Mouse (Mus musculus): Measurements from ENCODE around the gene Smim13.

DNA sequence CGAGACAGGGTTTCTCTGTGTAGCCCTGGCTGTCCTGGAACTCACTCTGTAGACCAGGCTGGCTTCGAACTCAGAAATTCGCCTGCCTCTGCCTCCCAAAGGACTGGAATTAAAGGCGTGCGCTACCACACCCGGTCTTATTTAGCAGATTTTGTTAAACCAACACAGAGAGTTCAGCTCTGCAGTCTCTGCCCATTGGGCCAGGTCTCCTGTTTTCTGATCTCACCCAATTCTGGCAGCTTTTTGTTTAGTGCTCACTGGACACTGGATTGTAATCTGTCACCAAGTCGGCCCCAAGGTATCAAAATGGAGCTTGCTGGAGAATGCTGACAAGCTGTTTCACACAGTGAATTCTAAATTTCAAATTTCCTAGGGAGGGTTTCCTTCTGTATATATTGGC, 3.1 kb downstream of the Smim13 start:
- TF ChIP-seq CTCF (conservative IDR thresholded peaks at IDR 0.05; ENCODE audit: insufficient read depth, insufficient read length, low read depth, low read length) (no peak), POLR2A (IDR thresholded peaks at IDR 0.05; ENCODE audit: low read depth, low read length) (no peak)

All from kidney, adult 2 months (tissue).